Mouse (Mus musculus) 3T3-L1 (cell line): ENCODE measurements around the gene Txndc16.

ENCODE experiments used
- DNase-seq: peaks from one replicate; pipeline ENCODE4 v3.0.0-alpha.2; 2015; ENCODE audit warnings: low read depth, low spot score

Gene Txndc16

GRCm38 (mm10) chr14:45220090-45220956, at the start of gene Txndc16:
Txndc16 (minus strand) TSS chr14:45220328.
- peak; percentile 46 for DNase-seq

GRCm38 (mm10) chr14:45263831-45264592, 43.9 kb upstream of the Txndc16 start:
- no peak for DNase-seq

- no peak for DNase-seq
These were observed 31.5 kb upstream of the Txndc16 start for GRCm38 (mm10) chr14:45251548-45252076.

- DNase-seq = peak; percentile 5
These were observed 21.5 kb upstream of the Txndc16 start for GRCm38 (mm10) chr14:45241613-45242012.

GRCm38 (mm10) chr14:45239042-45239441, 18.9 kb upstream of the Txndc16 start:
- DNase-seq = no peak

GRCm38 (mm10) chr14:45220957-45221630, 966 bp upstream of the Txndc16 start:
- peak; percentile 3 for DNase-seq

- peak; percentile 97 for DNase-seq
These were observed 643 bp downstream of the Txndc16 start, which contains the start of gene Gpr137c for GRCm38 (mm10) chr14:45219281-45220089. Gpr137c (plus strand) TSS chr14:45219717.

- no peak for DNase-seq
These were observed 2.4 kb downstream of the Txndc16 start for GRCm38 (mm10) chr14:45217693-45218092.

GRCm38 (mm10) chr14:45216711-45217340, 3.3 kb downstream of the Txndc16 start:
- DNase-seq = no peak

GRCm38 (mm10) chr14:45211431-45211830, 8.7 kb downstream of the Txndc16 start:
- peak; percentile 91 for DNase-seq

GRCm38 (mm10) chr14:45210683-45211082, 9.4 kb downstream of the Txndc16 start:
- no peak for DNase-seq

- no peak for DNase-seq
These were observed 19.5 kb downstream of the Txndc16 start for GRCm38 (mm10) chr14:45200607-45201006.

GRCm38 (mm10) chr14:45190999-45191398, 29.1 kb downstream of the Txndc16 start:
- peak; percentile 74 for DNase-seq

- no peak for DNase-seq
These were observed 38.5 kb downstream of the Txndc16 start for GRCm38 (mm10) chr14:45181611-45182010.

- DNase-seq = no peak
These were observed 40.5 kb downstream of the Txndc16 start for GRCm38 (mm10) chr14:45179606-45180005.

GRCm38 (mm10) chr14:45179186-45179585, 40.9 kb downstream of the Txndc16 start:
- DNase-seq = no peak

GRCm38 (mm10) chr14:45175012-45175740, 45.0 kb downstream of the Txndc16 start:
- no peak for DNase-seq

GRCm38 (mm10) chr14:45172260-45172659, 47.9 kb downstream of the Txndc16 start:
- DNase-seq = no peak

GRCm38 (mm10) chr14:45167366-45167765, 52.8 kb downstream of the Txndc16 start:
- DNase-seq = peak; percentile 5
